Mouse (Mus musculus) liver, embryonic 15.5 days (tissue): ENCODE data around the gene Tbc1d9b. TPM values are rescaled to one million over a fixed set of nuclear protein-coding genes. Genes with fewer than 3 reads are reported as not detected.

Source experiments
- ATAC-seq: fragments of 200-750 bp; cut with Nextera tagmentation; 2 replicates; pipeline ENCODE4 v1.8.0; 2017; ENCODE audit warnings: moderate number of reproducible peaks, mild to moderate bottlenecking, moderate library complexity; ENCODE audit not compliant: insufficient read depth
- H3K27ac ChIP-seq: fragments of 300-500 bp; sonication (generic); replicated peaks from 2 replicates; pipeline ENCODE4 v1.5.1; 2015; ENCODE audit warnings: mild to moderate bottlenecking, inconsistent platforms
- H3K27me3 ChIP-seq: fragments of 300-500 bp; sonication (generic); 2 replicates; pipeline ENCODE4 v1.6.1; 2015; ENCODE audit warnings: mild to moderate bottlenecking, inconsistent platforms
- H3K36me3 ChIP-seq: fragments of 300-500 bp; sonication (generic); replicated peaks from 2 replicates; pipeline ENCODE4 v1.6.1; 2015; ENCODE audit warnings: moderate library complexity, mild to moderate bottlenecking, inconsistent platforms
- H3K4me1 ChIP-seq: fragments of 300-500 bp; sonication (generic); replicated peaks from 2 replicates; pipeline ENCODE4 v1.6.1; 2015; ENCODE audit warnings: inconsistent platforms
- H3K4me2 ChIP-seq: fragments of 300-500 bp; sonication (generic); 2 replicates; pipeline ENCODE4 v1.6.1; 2015; ENCODE audit warnings: moderate library complexity, mild to moderate bottlenecking, inconsistent platforms
- H3K4me3 ChIP-seq: fragments of 300-500 bp; sonication (generic); replicated peaks from 2 replicates; pipeline ENCODE4 v1.5.1; 2015; ENCODE audit warnings: mild to moderate bottlenecking, inconsistent platforms
- H3K9ac ChIP-seq: fragments of 300-500 bp; sonication (generic); 2 replicates; pipeline ENCODE4 v1.6.1; 2015; ENCODE audit warnings: moderate library complexity, mild to moderate bottlenecking, inconsistent platforms
- H3K9me3 ChIP-seq: fragments of 300-500 bp; sonication (generic); replicated peaks from 2 replicates; pipeline ENCODE4 v1.6.1; 2016; ENCODE audit warnings: inconsistent platforms
- WGBS: fragments of 180-500 bp; shearing (Covaris S2); methylation state at CpG from one replicate; pipeline ENCODE4 v1.1.7; 2015; ENCODE audit warnings: mixed read lengths; ENCODE audit not compliant: insufficient replicate concordance; 5-methylcytosine and 5-hydroxymethylcytosine counted together
- polyA plus RNA-seq: library from polyadenylated mRNA; unstranded; fragments of >200 nt; fragmentation: Nextera tagmentation; extraction: Ambion mirVana; gene quantifications from 2 replicates; pipeline ENCODE4 v1.2.1, GENCODE M21; 2015

The Tbc1d9b gene
- polyA plus RNA-seq, 1 experiment from 2014 or later = 11.7 TPM

- peaks cover 24% of the 10 kb centered on the region for H3K4me1 ChIP-seq
- no peak overlapping the region for H3K4me2 ChIP-seq
- no peak overlapping the region for H3K4me3 ChIP-seq
- H3K9ac ChIP-seq = no peak overlapping the region
- WGBS = 84% methylated on average over 4 of the region's 4 CpGs
- H3K36me3 ChIP-seq = peaks cover 56% of the 10 kb centered on the region
- 0 out of 2 replicates have a peak overlapping the region, but pooled peaks have one; percentile 9 for H3K27ac ChIP-seq
- H3K9me3 ChIP-seq = no peaks in the 10 kb centered on the region
- H3K27me3 ChIP-seq = no peaks in the 10 kb centered on the region
- ATAC-seq = no peak
Observed at GRCm38 (mm10) chr11:50197500-50197899, 66.3 kb downstream of the Tbc1d9b start.

- Histone ChIP-seq H3K9me3 (no peaks in the 10 kb centered on the region), H3K4me2 (no peak overlapping the region), H3K27me3 (no peaks in the 10 kb centered on the region), H3K4me3 (no peak overlapping the region), H3K27ac (peak overlapping the region; percentile 45; the same call in 1 of the 2 replicates), H3K9ac (no peak overlapping the region), H3K36me3 (peaks cover 64% of the 10 kb centered on the region), H3K4me1 (peaks cover 24% of the 10 kb centered on the region)
- WGBS = 73% methylated on average over 4 of the region's 5 CpGs
- ATAC-seq = no peak
Observed at GRCm38 (mm10) chr11:50198219-50198846, 67.1 kb downstream of the Tbc1d9b start.

GRCm38 (mm10) chr11:50198916-50199315 is 67.7 kb downstream of the Tbc1d9b start:
- Histone ChIP-seq H3K27ac (no peak overlapping the region), H3K9ac (no peak overlapping the region), H3K9me3 (no peaks in the 10 kb centered on the region), H3K27me3 (no peaks in the 10 kb centered on the region), H3K4me2 (no peak overlapping the region), H3K4me3 (no peak overlapping the region), H3K36me3 (peaks cover 69% of the 10 kb centered on the region), H3K4me1 (peaks cover 24% of the 10 kb centered on the region)
- 81% methylated on average over 2 of the region's 2 CpGs for WGBS
- ATAC-seq = no peak

GRCm38 (mm10) chr11:50200613-50201012 is 69.4 kb downstream of the Tbc1d9b start:
- Histone ChIP-seq H3K27me3 (no peaks in the 10 kb centered on the region), H3K36me3 (peaks cover 86% of the 10 kb centered on the region), H3K27ac (no peak overlapping the region), H3K9ac (no peak overlapping the region), H3K9me3 (no peaks in the 10 kb centered on the region), H3K4me2 (no peak overlapping the region), H3K4me3 (no peak overlapping the region), H3K4me1 (peaks cover 30% of the 10 kb centered on the region)
- 70% methylated on average over 8 of the region's 8 CpGs for WGBS
- ATAC-seq = no peak

GRCm38 (mm10) chr11:50201590-50201989 is 70.4 kb downstream of the Tbc1d9b start:
- H3K4me2 ChIP-seq = no peak overlapping the region
- no peak overlapping the region for H3K9ac ChIP-seq
- no peak overlapping the region for H3K4me3 ChIP-seq
- WGBS = 79% methylated on average over 3 of the region's 3 CpGs
- peaks cover 26% of the 10 kb centered on the region for H3K4me1 ChIP-seq
- ATAC-seq = peak; percentile 32
- no peaks in the 10 kb centered on the region for H3K27me3 ChIP-seq
- peaks cover 95% of the 10 kb centered on the region for H3K36me3 ChIP-seq
- H3K9me3 ChIP-seq = no peaks in the 10 kb centered on the region
- H3K27ac ChIP-seq = 0 out of 2 replicates have a peak overlapping the region, but pooled peaks have one; percentile 48

GRCm38 (mm10) chr11:50203302-50203827 is 72.2 kb downstream of the Tbc1d9b start:
- 79% methylated on average over 9 of the region's 9 CpGs for WGBS
- H3K4me1 ChIP-seq = peaks cover 30% of the 10 kb centered on the region
- no peaks in the 10 kb centered on the region for H3K9me3 ChIP-seq
- H3K9ac ChIP-seq = no peak overlapping the region
- peaks cover 95% of the 10 kb centered on the region for H3K36me3 ChIP-seq
- H3K27ac ChIP-seq = no peak overlapping the region
- H3K4me3 ChIP-seq = no peak overlapping the region
- peak; percentile 11; the same call in 1 of the 2 replicates for ATAC-seq
- no peaks in the 10 kb centered on the region for H3K27me3 ChIP-seq
- no peak overlapping the region for H3K4me2 ChIP-seq

GRCm38 (mm10) chr11:50205434-50205833 is 74.2 kb downstream of the Tbc1d9b start:
- Histone ChIP-seq H3K27ac (no peak overlapping the region), H3K36me3 (peaks cover 80% of the 10 kb centered on the region), H3K9me3 (no peaks in the 10 kb centered on the region), H3K4me1 (peaks cover 39% of the 10 kb centered on the region), H3K4me3 (no peak overlapping the region), H3K27me3 (no peaks in the 10 kb centered on the region), H3K4me2 (no peak overlapping the region), H3K9ac (no peak overlapping the region)
- no peak for ATAC-seq
- WGBS = 73% methylated on average over 3 of the region's 3 CpGs

- H3K4me1 ChIP-seq = peaks cover 38% of the 10 kb centered on the region
- no peak overlapping the region for H3K4me3 ChIP-seq
- peaks cover 74% of the 10 kb centered on the region for H3K36me3 ChIP-seq
- no peak overlapping the region for H3K9ac ChIP-seq
- no peak overlapping the region for H3K27ac ChIP-seq
- 66% methylated on average over 2 of the region's 2 CpGs for WGBS
- ATAC-seq = no peak
- no peaks in the 10 kb centered on the region for H3K27me3 ChIP-seq
- H3K4me2 ChIP-seq = no peak overlapping the region
- H3K9me3 ChIP-seq = no peaks in the 10 kb centered on the region
Observed at GRCm38 (mm10) chr11:50206037-50206436, 74.8 kb downstream of the Tbc1d9b start.

GRCm38 (mm10) chr11:50207344-50207743 is 76.1 kb downstream of the Tbc1d9b start:
- H3K9ac ChIP-seq = no peak overlapping the region
- 88% methylated on average over 14 of the region's 14 CpGs for WGBS
- no peak overlapping the region for H3K27ac ChIP-seq
- ATAC-seq = no peak
- no peak overlapping the region for H3K4me2 ChIP-seq
- no peaks in the 10 kb centered on the region for H3K9me3 ChIP-seq
- H3K27me3 ChIP-seq = no peaks in the 10 kb centered on the region
- H3K36me3 ChIP-seq = peaks cover 61% of the 10 kb centered on the region
- no peak overlapping the region for H3K4me3 ChIP-seq
- peaks cover 45% of the 10 kb centered on the region for H3K4me1 ChIP-seq

- H3K9ac ChIP-seq = no peak overlapping the region
- no peak for ATAC-seq
- H3K27ac ChIP-seq = no peak overlapping the region
- peaks cover 54% of the 10 kb centered on the region for H3K36me3 ChIP-seq
- H3K27me3 ChIP-seq = no peaks in the 10 kb centered on the region
- H3K4me2 ChIP-seq = no peak overlapping the region; the same call in 1 of the 2 replicates
- WGBS = 83% methylated on average over 5 of the region's 5 CpGs
- no peaks in the 10 kb centered on the region for H3K9me3 ChIP-seq
- H3K4me1 ChIP-seq = peaks cover 52% of the 10 kb centered on the region
- no peak overlapping the region for H3K4me3 ChIP-seq
Observed at GRCm38 (mm10) chr11:50208039-50208438, 76.8 kb downstream of the Tbc1d9b start.

GRCm38 (mm10) chr11:50210101-50210504 is 78.9 kb downstream of the Tbc1d9b start:
- Histone ChIP-seq H3K4me2 (peak overlapping the region; percentile 78), H3K9me3 (no peaks in the 10 kb centered on the region), H3K4me3 (peak overlapping the region; percentile 98), H3K9ac (peak overlapping the region; percentile 99), H3K27ac (peak overlapping the region; percentile 99), H3K36me3 (peaks cover 35% of the 10 kb centered on the region), H3K4me1 (peaks cover 48% of the 10 kb centered on the region), H3K27me3 (no peaks in the 10 kb centered on the region)
- WGBS = under 1% methylated on average over 24 of the region's 24 CpGs
- peak; percentile 89 for ATAC-seq
